Mouse (Mus musculus) CD4-positive, CD25-positive, alpha-beta regulatory T cell, adult 9 weeks (primary cell): ENCODE data around the gene Synpo2l. TPM values are rescaled to one million over a fixed set of nuclear protein-coding genes. Genes with fewer than 3 reads are reported as not detected.

Experiments
- polyA plus RNA-seq: library from polyadenylated mRNA; unstranded; fragments of 100-300 nt; shearing (Covaris generic); gene quantifications from one replicate; pipeline ENCODE4 v1.2.1, GENCODE M21; 2017

Synpo2l gene
- polyA plus RNA-seq: not detected

GRCm38 (mm10) chr14:20668154-20668810 lies at the start of gene Synpo2l:
TSS of gene Synpo2l (minus strand) at chr14:20668354.

GRCm38 (mm10) chr14:20707201-20708190 lies 39.3 kb upstream of the Synpo2l start, which contains the start of gene Zswim8:
TSS of gene Zswim8 (plus strand) at chr14:20707552.

GRCm38 (mm10) chr14:20702741-20703381 lies 34.7 kb upstream of the Synpo2l start, which contains the start of gene Chchd1:
TSS of gene Chchd1 (plus strand) at chr14:20703006.

GRCm38 (mm10) chr14:20694884-20695760 lies 27.0 kb upstream of the Synpo2l start, which contains the start of gene Fut11:
TSS of gene Fut11 (plus strand) at chr14:20694968.

GRCm38 (mm10) chr14:20674064-20674833 lies 6.1 kb upstream of the Synpo2l start, which contains the start of gene Sec24c:
TSS of gene Sec24c (plus strand) at chr14:20674308.

GRCm38 (mm10) chr14:20656361-20656760 lies 11.8 kb downstream of the Synpo2l start, which contains the start of gene Myoz1:
TSS of gene Myoz1 (minus strand) at chr14:20656540.

GRCm38 (mm10) chr14:20640644-20641437 lies 27.3 kb downstream of the Synpo2l start, which contains the start of gene Usp54:
TSS of gene Usp54 (minus strand) at chr14:20641063.

Other genes starting within 250 kb of the Synpo2l start
- gene Cfap70, start 216.1 kb downstream of the Synpo2l start, polyA plus RNA-seq: not detected
- 53.7 TPM for gene Anxa7, start 188.2 kb downstream of the Synpo2l start, polyA plus RNA-seq
- 1.1 TPM for gene Mss51, start 171.5 kb downstream of the Synpo2l start, polyA plus RNA-seq
- 13.9 TPM for gene Ppp3cb, start 121.8 kb downstream of the Synpo2l start, polyA plus RNA-seq
- 3.7 TPM for gene Usp54, start 27.3 kb downstream of the Synpo2l start, polyA plus RNA-seq
- not detected for gene Myoz1, start 11.8 kb downstream of the Synpo2l start, polyA plus RNA-seq
- 330 TPM for gene Sec24c, start 6.0 kb upstream of the Synpo2l start, polyA plus RNA-seq
- gene Fut11, start 26.6 kb upstream of the Synpo2l start, polyA plus RNA-seq: 4.7 TPM
- gene Chchd1, start 34.7 kb upstream of the Synpo2l start, polyA plus RNA-seq: 146 TPM
- 17.0 TPM for gene Zswim8, start 39.2 kb upstream of the Synpo2l start, polyA plus RNA-seq
- gene Ndst2, start 66.2 kb upstream of the Synpo2l start, polyA plus RNA-seq: 8.3 TPM
- gene Camk2g, start 125.7 kb upstream of the Synpo2l start, polyA plus RNA-seq: 7.1 TPM
- gene Plau, start 168.3 kb upstream of the Synpo2l start, polyA plus RNA-seq: not detected